Mouse (Mus musculus): ENCODE results near the gene Pate2.

GRCm38 (mm10) chr9:35687013-35687412, 116.9 kb downstream of the Pate2 start, which contains the start of gene Pate1:
- TF ChIP-seq CTCF (IDR thresholded peaks at IDR 0.05) (no peak), EP300 (IDR thresholded peaks at IDR 0.05; ENCODE audit: insufficient read depth, low read depth, low read length) (no peak), POLR2A (IDR thresholded peaks at IDR 0.05; ENCODE audit: insufficient read depth, low read depth, low read length) (no peak)

Measured in heart, adult 2 months (tissue).